Mouse (Mus musculus) kidney, adult 2 months (tissue): ENCODE measurements around the gene Erh.

Experiments used
- CTCF ChIP-seq: fragments of 200-500 bp; conservative IDR thresholded peaks from 2 replicates; pipeline ENCODE4 v1.5.1; 2011; ENCODE audit warnings: low read depth, mild to moderate bottlenecking, control low read depth, low read length, moderate library complexity, mixed read lengths; ENCODE audit not compliant: insufficient read depth, insufficient read length
- POLR2A ChIP-seq: fragments of 200-500 bp; IDR thresholded peaks from one replicate; pipeline ENCODE4 v1.6.1; 2011; ENCODE audit warnings: low read depth, low read length, control low read depth

DNA sequence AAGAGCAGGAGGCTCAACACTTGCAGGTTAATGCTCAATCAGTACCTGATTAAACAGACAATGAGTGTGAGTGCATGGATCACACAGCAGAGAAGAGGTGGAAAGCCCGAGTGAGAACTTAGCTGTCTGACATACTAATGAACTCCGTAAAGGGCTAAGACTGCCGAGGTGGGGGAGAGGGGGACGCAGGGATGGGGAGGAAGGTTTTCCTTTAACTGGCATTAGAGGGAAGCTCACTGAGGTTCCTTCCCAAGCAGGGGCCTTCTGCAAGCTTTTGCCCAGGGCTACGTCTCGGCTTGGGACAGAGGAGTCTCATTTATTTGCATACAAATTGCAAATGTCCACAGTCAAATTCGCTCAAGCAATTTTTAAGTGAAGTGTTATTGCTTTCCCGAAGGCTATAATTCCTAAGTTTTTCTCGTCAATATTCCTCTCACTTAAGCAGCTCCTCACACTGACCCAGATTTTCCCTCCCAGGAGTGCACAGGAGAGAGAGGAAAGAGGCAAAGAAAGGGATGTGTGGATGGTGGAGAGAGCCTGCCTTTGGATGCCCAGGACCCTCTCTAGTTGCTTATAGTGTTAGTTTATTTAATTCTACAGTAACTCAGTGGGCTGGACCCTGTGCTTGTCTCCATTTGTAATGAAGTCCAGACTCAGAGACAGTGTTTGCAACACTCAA, 31.9 kb downstream of the Erh start:
- TF ChIP-seq CTCF (no peak), POLR2A (no peak)
